Mouse (Mus musculus) kidney, postnatal 25 days (tissue): ENCODE measurements around the gene Herc3.
A peak's percentile ranks its signal among the peaks of the same experiment; 100 is the strongest.
"Not testable (repeated sequence)": the region's sequence is repeated elsewhere in the genome, so short reads cannot be mapped to it uniquely, and the experiment has no call there.

Source experiments
- DNase-seq, 2 experiments: peaks; one replicate each; pipeline ENCODE4 v3.0.0; 2021; ENCODE audit warnings: mixed read lengths in 2 of 2

Herc3 gene

DNA sequence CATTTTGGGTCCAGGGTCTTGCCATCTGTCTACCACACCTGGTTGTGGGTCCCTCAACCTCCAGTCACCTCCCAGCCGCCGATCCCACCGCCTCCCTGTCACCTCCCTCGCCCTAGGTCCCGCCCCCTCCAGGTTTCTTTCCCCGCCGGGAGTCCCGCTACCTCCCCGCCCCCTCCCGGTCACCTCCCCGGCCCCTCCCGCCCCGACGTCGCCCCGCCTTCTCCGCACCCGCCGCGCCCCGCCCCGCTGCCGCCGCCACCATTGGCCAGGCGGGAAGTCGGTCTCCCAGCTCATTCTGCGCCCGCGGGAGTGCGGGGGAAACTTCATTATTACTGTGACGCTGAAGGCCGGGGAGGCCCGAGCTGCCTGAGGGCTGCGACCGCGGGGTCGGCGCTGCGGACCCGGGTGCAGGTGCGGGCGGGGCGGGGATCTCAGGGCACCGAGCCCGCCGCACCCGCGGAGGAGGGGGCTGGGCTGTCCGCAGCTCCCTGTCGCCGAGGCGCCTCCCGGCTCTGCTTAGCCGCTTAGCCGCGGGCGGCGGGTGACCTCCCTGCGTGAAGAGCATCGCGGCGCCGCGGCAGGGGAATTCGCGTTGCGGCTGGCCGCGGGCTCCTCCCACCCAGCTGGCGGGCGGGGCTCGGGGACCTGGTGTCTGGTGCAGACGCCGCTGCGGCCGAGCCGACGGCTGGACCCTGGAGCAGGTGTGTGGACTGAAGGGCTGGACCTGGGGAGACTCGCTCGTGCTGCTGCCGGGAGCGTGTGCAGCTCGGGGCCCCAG, at the start of gene Herc3:
TSS of gene Herc3 (plus strand) at position 234 of the 778 bp plus-strand sequence.
- peak; percentile 86 to 90 for DNase-seq

DNA sequence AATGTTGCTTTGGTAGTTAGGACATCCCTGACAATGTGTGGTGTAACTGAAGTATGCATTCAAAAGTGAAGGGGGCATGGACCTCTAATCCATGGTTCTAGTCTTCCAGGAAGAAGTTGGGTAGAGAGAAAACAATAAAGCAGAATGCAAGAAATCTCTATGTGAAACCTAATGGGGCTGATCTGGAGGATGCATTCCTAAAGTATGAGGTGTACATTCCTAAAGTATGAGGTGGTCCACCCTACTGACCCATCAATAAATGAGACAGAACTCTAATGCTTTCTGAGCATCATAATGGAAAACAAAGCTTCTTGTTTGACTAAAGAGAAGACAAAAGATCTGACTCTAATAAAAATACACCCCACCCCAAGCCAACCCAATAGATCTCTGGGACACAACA, 29.9 kb upstream of the Herc3 start:
- DNase-seq = no peak

DNA sequence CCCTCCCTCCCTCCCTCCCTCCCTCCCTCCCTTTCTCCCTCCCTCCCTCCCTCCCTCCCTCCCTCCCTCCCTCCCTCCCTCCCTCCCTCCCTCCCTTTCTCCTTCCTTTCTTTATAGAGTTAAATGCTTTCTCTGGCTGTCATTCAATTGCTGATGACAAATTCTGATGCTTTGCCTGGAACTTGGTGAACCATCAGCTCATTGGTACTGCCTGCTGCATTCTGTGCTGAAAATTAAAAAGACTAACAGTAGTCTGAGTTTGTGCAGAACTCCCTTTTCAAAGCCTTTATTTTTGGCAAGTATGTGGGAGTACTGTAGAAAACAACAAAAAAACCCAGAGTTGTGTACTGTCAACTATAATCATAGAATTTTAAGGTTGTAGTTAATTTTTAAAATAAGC, 16.9 kb upstream of the Herc3 start:
- no peak for DNase-seq

DNA sequence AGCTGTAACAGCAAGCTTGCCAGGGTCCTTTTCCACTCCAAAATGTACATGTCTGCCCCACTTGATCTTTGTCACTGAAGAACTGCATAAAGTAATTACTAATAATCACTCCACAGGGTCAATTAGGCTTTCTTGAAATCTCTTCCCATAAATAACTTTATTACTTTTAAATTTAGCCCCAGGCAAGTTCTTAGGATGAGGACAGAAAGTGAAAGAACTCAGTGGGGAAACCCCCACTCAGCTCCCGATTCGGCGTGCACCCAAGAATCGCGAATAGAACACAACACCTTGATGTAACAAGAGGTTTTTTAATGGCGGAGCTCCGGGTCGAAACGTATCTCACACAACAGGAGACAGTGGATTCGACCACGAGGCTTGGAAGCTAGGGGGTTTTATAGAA, 14.2 kb upstream of the Herc3 start:
- not testable (repeated sequence) for DNase-seq

DNA sequence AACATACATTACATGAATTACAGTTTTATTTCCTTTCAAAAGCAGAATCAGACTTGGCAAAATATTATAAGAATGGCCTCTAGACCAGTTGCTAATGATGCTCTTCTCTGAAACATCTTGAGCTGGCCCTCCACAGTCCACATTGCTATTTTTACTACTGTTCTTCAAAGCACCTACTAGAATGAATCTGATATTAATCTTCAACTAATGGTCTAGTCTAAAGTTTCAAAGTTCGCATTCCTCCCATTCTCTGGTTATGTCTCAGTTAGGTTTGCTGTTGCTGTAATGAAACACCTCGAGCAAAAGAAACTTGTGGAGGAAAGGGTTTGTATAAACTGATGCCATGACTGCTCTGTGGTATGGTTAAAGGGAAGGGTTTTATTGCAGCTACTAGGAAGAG, 5.6 kb upstream of the Herc3 start:
- DNase-seq = no peak

DNA sequence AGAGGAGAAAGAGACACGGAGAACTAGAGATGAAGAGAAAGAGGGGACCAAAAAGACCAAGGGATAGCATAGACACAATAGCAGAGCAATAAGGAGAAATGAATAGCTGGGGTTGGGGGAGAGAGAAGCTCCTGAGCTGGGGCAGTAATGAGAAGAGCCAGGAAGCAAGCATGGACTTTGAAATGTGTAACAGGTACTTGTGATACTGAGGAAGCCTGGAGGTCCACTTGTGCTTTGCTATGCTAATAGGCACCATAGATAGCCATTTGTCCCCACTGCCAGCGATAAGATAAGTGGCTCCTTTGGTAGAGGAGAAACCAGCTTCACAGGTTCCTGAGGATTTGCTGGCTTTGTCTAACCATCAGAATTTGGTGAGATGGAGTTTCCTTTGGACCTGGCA, 5.2 kb upstream of the Herc3 start:
- DNase-seq = no peak

DNA sequence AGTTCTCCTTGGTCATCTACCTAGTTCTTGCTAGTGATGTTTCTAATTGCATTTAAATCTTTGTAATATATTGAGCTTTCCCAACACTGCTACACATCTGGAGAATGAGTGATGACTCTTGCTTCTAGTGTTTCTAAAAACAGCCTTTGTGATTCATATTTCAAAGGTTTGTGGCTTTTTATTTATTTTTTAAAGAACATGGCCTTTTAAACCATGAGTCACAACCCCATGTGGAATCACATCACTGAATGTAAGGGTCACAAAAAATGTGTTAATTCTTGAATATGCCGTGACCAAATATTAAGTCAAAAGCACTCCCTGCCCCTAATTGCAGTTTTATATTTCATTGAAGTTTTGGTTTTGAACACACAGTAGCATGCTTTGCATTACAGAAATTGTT, 2.7 kb upstream of the Herc3 start:
- no peak for DNase-seq

DNA sequence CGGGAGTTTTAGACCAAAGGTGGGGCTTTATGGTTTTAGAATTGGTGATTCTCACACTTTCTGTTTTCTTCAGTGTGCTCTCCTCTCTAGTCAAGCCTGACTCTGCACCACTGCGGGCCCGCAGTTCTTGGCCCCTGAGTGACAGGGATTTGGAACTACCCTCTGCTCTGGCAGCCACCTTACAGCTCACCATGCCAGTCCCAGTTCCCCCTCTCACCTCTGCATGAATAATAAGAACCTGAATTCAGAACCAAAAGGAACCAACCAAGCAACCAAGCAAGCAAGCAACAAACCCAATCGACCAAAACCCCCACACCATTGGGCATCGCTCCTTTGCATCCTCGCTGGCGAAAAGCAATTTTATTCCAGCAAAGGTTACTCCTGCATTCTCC, 429 bp upstream of the Herc3 start:
- no peak for DNase-seq

DNA sequence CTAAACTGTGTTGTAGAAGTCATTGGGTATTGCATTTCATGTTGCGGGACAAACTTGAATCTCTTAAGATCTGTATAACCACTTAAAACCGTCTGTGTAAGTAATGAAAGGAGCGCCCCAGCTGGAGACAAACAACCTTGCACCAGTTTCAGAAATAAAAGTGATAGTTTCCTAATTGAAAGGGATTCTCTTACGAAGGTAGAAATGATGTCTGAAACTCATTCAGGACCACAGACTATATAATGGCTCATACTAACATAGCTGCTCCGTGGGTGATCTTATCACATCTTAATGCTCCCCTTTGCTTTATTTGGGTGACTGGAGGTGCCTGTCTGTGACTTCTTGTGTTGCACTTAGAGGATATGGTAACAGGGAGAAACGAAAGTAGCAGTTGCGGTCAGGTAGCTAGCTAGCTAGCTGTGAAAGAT, 1.3 kb downstream of the Herc3 start:
- peak in 1 of 2 experiments; percentile 22 for DNase-seq

DNA sequence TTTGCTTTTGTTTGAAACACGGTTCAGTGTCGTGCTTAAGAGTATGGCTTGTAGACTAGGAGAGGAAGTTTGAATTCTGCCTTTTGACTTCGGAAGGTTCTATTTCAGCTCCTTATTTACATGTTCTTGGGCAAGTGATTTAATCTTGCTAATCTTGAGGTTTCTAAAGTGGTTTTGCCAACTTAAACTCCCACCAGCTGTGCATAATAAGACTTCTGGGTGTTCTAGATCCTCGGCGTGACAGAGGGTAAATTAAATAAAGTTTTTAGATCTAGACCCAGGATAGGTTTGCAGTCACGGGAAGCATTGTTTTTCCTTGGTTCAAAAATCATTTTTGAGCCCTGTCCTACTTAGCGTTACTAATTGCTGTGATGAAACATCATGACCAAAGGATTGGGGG, 3.2 kb downstream of the Herc3 start:
- DNase-seq = no peak

DNA sequence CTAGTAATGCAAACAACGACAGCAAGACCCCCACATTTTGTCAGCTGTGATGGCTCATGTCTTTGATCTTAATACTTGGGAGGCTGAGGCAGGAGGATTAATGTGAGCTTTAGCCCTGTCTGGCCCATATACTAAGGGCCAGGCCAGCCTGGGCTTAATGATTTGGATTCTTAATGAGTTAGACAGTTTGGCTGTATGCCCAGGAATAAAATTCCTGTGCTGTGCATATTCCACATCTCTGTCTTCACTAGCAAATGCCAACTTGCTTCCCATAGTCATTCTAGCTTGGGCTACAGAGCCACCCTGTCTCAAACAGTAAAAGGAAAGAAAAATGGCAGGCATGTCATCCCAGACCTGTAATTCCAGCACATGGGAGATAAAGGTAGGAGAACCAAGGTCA, 4.3 kb downstream of the Herc3 start:
- peak in 1 of 2 experiments; percentile 21 for DNase-seq

DNA sequence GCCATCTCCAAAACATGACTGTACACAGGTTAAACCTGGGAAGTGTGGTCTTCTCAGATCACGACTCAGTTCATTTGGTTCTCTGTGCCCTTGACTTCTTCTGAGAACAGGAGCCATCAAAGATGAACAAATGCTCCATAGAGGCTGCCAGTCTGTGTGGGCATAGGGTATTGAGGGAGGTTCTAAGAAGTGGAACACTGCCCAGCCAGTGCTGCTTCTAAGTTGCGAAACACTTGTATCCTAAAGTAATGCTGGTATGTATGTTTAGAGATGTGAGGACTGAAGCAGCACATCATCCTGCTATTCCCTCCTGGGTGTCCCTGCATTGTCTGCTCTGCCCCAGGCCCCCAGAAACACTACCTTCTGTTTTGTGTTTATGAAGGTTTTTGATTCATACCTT, 5.2 kb downstream of the Herc3 start:
- no peak for DNase-seq

DNA sequence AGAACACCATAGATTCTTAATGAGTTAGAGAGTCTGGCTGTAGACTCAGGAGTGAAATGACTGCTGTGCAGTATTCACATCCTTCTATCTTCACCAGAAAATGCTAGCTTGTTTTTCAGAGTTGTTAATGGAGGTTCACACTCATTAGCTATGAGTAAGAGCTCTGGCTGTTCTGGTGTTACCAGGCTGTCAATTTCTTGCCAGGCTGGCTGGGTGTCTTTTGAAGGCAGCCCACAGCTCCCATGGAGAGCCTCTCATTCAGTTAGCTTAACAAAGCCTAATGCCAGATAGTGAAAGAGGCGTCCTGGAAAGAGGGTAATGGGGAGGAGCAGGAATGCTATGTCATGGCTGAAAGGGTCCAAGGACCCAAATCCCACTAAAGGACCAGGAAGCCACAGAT, 6.7 kb downstream of the Herc3 start:
- DNase-seq = no peak

DNA sequence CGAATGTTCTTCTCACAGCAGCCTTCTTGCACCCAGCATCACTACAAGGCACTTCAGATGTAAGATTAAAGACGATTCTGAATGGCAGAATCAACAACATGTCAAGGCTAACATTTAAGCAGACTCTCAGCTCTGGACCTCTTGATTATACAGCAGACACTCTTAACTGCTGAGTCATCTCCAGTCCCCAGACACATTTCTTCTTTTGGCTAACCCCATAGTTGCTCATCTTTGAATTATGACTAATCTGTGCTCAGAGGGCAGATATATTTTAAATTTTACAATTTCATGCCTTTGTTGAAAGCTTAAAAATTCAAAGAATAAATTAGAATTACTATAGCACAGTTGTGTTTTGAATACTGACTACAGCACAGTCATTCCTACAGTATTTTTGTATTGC, 9.9 kb downstream of the Herc3 start:
- DNase-seq = no peak

DNA sequence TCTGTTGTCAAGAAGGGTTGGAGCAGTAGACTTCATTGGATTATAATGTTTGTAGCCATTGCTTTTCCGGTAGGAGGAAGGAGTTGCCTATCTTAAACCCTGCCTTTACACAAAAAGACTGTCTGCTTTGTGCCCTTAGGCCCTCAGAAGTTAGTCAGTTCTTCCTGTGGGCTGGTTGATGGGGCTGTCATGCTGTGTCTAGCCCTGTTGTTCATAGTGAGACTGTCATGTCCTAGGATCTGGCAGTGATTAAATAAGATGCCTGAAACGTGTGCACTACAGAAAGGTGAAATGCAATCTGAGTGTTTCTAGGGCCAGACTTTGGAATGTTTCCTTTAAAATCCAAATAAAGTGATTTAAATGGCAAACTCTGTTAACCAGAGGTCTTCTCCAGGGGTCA, 10.9 kb downstream of the Herc3 start:
- no peak for DNase-seq

DNA sequence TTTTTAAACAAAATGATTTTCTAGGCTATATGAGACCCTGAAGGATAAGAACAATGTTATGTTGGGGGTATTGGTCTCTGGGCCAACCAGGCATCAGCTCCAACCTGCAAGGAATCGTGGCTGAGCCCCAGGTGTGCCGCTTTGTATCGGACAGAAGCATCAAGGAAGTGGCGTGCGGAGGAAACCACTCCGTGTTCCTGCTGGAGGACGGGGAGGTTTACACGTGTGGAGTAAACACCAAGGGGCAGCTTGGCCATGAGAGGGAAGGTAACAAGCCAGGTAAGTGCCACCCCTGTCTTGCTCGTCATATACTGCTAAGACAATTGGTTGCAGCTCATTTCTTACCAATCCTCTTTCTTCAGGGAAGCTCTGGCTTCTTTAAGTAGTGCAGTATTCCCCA, 12.3 kb downstream of the Herc3 start:
- DNase-seq = no peak

DNA sequence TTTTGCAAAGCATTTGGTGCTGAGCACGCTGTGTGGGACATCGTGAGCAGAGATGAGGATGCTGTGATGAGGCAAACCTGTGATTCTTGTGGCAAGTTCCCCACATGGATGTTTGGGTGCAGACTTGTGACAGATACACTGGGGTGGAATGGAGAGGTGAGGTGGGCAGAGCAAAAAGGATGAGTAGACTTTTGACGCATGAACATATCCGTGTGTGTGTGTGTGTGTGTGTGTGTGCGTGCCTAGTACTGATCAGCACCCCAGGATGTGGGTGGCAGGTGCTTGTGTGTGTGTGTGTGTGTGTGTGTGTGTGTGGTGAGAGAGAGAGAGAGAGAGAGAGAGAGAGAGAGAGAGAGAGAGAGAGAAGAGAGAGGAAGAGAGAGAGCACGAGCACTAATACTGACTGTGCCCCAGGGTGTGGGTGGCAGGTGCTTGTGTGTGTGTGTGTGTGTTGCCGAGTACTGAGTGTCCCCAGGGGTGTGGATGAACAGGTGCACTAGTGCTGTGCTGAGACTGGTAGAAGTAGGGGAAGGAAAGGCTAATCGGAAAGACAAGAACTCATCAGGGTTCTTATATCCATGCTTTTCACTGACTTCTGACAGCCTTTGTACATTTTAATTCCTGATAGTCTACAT, 13.0 kb downstream of the Herc3 start:
- DNase-seq = no peak

DNA sequence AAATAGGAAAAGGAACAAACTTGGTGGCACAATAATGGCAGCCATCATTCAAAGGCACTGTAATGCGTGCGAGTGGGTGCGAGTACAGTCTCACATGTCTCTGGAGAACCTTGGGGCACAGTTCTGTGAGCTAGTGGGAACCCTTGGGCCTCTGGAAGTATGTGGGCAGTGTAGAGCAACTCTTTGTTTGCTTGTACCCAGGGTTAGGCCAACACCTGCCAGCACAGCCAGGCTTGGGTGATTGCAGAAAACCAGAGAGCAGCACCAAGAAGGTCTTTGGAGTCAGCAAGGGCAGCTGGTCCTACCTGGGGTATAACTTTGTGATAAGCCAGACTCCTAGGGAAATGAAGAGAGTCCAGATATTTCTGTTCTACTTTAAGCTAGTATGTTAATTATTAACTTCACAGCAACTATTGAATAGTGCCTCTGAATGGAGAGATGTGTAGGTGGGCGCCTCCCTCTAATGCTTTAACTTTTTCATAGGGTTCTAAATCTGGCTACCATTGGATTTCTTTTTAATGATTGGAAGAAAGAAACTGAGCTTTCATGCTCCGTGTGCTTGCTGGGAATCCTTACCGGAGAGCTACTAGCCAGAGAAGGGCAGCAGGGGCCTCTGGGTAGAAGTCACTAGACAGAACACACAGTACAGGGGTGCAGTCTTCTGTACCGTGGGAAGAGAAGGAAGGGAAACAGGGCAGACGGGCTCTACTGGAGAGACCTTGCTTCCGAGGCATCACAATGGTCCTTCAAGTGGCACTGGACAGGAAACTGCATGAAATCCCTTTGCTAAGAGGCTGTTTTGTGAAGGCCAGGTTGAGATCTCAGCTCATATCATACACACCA, 15.8 kb downstream of the Herc3 start:
- DNase-seq = no peak

DNA sequence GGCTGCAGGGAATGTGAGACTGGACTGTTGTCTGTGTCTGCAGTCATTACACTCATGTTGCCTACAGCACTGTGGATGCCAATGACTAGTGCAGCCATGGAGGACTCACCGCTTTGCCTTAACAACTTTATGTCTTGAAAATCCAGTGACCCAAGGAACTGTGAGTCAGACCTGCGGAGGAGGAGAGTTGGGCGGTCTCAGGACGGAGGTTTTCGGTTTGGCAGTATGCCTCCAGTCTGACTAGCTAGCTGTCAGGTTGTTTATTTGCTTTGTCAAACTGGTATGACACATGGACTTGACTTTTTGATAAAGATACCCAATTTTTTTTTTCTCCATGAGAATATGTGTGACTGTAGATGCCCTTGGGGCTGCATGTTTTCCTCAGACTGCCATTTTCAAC, 16.6 kb downstream of the Herc3 start:
- peak; percentile 35 to 48 for DNase-seq

DNA sequence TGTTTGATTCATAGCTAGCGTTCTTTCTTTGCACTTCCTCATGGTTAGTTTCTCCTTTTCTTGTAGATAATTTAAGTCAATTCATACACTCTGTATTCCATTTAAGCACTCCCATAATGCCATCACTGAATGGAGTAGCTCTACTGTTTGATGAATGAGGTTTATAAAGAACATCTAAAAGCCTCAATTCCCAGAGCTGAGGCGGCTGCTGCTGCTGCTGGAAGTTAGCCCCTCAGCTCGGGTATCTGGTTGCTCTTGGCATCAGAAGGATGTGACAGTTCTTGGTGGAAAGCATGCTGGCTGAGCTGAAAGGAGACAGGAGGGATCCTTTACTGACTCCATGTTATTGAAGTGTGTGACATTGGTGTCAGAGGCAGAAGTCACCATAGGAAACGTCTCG, 18.1 kb downstream of the Herc3 start:
- DNase-seq = no peak

DNA sequence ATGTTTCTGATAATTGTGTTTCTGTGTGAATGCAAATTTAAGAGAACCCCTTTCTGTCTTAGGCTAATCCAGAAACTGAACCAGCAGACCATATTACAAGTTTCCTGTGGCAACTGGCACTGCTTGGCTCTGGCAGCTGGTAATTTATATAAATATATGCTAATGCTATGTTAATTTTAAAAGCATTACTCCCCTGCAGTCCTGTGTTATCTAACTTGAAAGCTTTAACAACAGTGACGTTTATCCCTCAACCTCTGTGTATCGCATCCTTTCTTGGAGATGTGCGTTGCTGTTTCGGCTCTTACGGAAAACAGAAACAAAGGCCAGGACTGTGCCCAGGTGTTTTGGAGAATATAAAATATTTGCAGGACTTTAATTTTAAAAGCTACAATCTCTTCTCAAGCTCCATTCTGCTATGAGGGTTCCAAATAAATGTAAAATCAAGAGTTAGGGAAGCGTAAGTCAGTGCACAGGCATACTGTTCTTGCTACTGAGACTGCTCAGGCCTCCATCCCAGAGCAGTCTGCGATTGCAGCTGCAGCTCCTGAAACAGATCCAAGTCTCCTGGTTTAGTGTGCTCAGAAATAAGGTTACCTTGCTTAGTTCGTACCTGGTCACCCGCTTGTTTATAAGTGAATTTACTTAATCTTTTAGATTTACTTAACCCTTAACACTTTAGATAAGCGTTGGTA, 24.6 kb downstream of the Herc3 start:
- DNase-seq = no peak

DNA sequence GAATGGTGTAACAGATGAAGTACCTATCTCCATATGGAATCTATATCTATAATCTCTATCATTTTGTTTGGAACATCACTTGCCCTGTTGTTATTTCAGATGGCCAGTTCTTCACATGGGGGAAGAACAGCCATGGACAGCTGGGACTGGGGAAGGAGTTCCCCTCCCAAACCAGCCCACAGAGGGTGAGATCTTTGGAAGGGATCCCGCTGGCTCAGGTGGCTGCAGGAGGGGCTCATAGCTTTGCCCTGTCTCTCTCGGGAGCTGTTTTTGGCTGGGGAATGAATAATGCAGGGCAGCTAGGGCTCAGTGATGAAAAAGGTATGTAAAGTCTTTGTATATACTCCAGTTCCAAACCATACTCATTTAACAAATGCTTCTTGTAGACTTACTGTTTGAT, 25.2 kb downstream of the Herc3 start:
- no peak for DNase-seq

DNA sequence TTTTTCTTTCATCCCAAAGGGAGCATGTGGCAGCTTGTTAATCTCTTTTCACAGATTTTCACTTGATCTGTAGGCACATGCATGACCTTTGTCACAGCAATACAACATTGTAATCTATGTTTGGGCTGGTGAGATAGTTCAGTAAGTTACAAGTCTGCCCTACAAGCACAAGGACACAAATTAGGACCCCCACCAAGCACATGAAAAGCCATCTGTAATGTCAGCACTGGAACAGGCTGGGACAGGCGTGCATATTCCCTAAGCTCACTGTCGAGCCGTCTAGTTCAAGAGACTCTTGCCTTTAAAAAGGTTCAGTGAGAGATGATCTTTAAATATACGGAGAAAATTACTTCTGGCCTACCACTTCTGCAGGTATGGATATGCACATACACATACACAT, 28.3 kb downstream of the Herc3 start:
- DNase-seq = no peak
